Mouse (Mus musculus): ENCODE measurements around the gene B3galt1. TPM values are rescaled to one million over a fixed set of nuclear protein-coding genes. Genes with fewer than 3 reads are reported as not detected.

The B3galt1 gene
- polyA plus RNA-seq, 1 experiment from 2014 or later = 1.4 TPM

GRCm38 (mm10) chr2:67881713-67882281, 316.1 kb downstream of the B3galt1 start:
- Histone ChIP-seq H3K4me2 (ENCODE audit: low read depth, low read length) (no peak overlapping the region), H3K27ac (ENCODE audit: low read length) (no peak overlapping the region), H3K4me3 (ENCODE audit: low read length) (no peak overlapping the region), H3K4me1 (ENCODE audit: control insufficient read depth, insufficient read depth, low read length) (no peaks in the 10 kb centered on the region), H3K9me3 (ENCODE audit: control insufficient read depth, low read length) (no peaks in the 10 kb centered on the region), H3K27me3 (replicated peaks; ENCODE audit: control insufficient read depth, insufficient read depth, low read length) (no peaks in the 10 kb centered on the region), H3K9ac (ENCODE audit: low read depth, low read length) (no peak overlapping the region), H3K36me3 (ENCODE audit: control insufficient read depth, insufficient read depth, low read length) (no peaks in the 10 kb centered on the region)
- ATAC-seq = no peak
- WGBS = 72% methylated on average over 1 of the region's 1 CpGs

- 67% methylated on average over 2 of the region's 2 CpGs for WGBS
- H3K4me1 ChIP-seq (ENCODE audit: control insufficient read depth, insufficient read depth, low read length) = no peaks in the 10 kb centered on the region
These were observed 332.5 kb downstream of the B3galt1 start for GRCm38 (mm10) chr2:67897956-67898689.

GRCm38 (mm10) chr2:67901574-67901973, 335.9 kb downstream of the B3galt1 start:
- Histone ChIP-seq H3K9ac (ENCODE audit: low read depth, low read length) (no peak overlapping the region), H3K4me3 (ENCODE audit: low read length) (no peak overlapping the region), H3K9me3 (ENCODE audit: control insufficient read depth, low read length) (no peaks in the 10 kb centered on the region), H3K36me3 (ENCODE audit: control insufficient read depth, insufficient read depth, low read length) (no peaks in the 10 kb centered on the region), H3K27ac (ENCODE audit: low read length) (no peak overlapping the region), H3K4me2 (ENCODE audit: low read depth, low read length) (no peak overlapping the region), H3K4me1 (ENCODE audit: control insufficient read depth, insufficient read depth, low read length) (no peaks in the 10 kb centered on the region), H3K27me3 (replicated peaks; ENCODE audit: control insufficient read depth, insufficient read depth, low read length) (no peaks in the 10 kb centered on the region)
- 82% methylated on average over 6 of the region's 6 CpGs for WGBS
- no peak for ATAC-seq

More at GRCm38 (mm10) chr2:67897956-67898689, 332.5 kb downstream of the B3galt1 start:
- Histone ChIP-seq H3K4me2 (ENCODE audit: low read depth, low read length) (no peak overlapping the region), H3K36me3 (ENCODE audit: control insufficient read depth, insufficient read depth, low read length) (no peaks in the 10 kb centered on the region), H3K9ac (ENCODE audit: low read depth, low read length) (no peak overlapping the region), H3K4me3 (ENCODE audit: low read length) (no peak overlapping the region), H3K27ac (ENCODE audit: low read length) (no peak overlapping the region), H3K9me3 (ENCODE audit: control insufficient read depth, low read length) (no peaks in the 10 kb centered on the region), H3K27me3 (replicated peaks; ENCODE audit: control insufficient read depth, insufficient read depth, low read length) (no peaks in the 10 kb centered on the region)
- no peak for ATAC-seq

GRCm38 (mm10) chr2:67902651-67903292, 337.1 kb downstream of the B3galt1 start:
- Histone ChIP-seq H3K36me3 (ENCODE audit: control insufficient read depth, insufficient read depth, low read length) (no peaks in the 10 kb centered on the region), H3K27me3 (replicated peaks; ENCODE audit: control insufficient read depth, insufficient read depth, low read length) (no peaks in the 10 kb centered on the region), H3K4me2 (ENCODE audit: low read depth, low read length) (no peak overlapping the region), H3K27ac (ENCODE audit: low read length) (no peak overlapping the region), H3K4me3 (ENCODE audit: low read length) (no peak overlapping the region), H3K4me1 (ENCODE audit: control insufficient read depth, insufficient read depth, low read length) (no peaks in the 10 kb centered on the region), H3K9ac (ENCODE audit: low read depth, low read length) (no peak overlapping the region), H3K9me3 (ENCODE audit: control insufficient read depth, low read length) (no peaks in the 10 kb centered on the region)
- WGBS = 82% methylated on average over 8 of the region's 8 CpGs
- ATAC-seq = no peak

- Histone ChIP-seq H3K27me3 (replicated peaks; ENCODE audit: control insufficient read depth, insufficient read depth, low read length) (no peaks in the 10 kb centered on the region), H3K4me2 (ENCODE audit: low read depth, low read length) (no peak overlapping the region), H3K36me3 (ENCODE audit: control insufficient read depth, insufficient read depth, low read length) (no peaks in the 10 kb centered on the region), H3K27ac (ENCODE audit: low read length) (no peak overlapping the region), H3K9ac (ENCODE audit: low read depth, low read length) (no peak overlapping the region), H3K9me3 (ENCODE audit: control insufficient read depth, low read length) (no peaks in the 10 kb centered on the region), H3K4me1 (ENCODE audit: control insufficient read depth, insufficient read depth, low read length) (no peaks in the 10 kb centered on the region), H3K4me3 (ENCODE audit: low read length) (no peak overlapping the region)
- ATAC-seq = no peak
- 56% methylated on average over 1 of the region's 1 CpGs for WGBS
These were observed 338.1 kb downstream of the B3galt1 start for GRCm38 (mm10) chr2:67903769-67904168.

GRCm38 (mm10) chr2:67931994-67932393, 366.3 kb downstream of the B3galt1 start:
- Histone ChIP-seq H3K36me3 (ENCODE audit: control insufficient read depth, insufficient read depth, low read length) (no peaks in the 10 kb centered on the region), H3K4me1 (ENCODE audit: control insufficient read depth, insufficient read depth, low read length) (no peaks in the 10 kb centered on the region), H3K9me3 (ENCODE audit: control insufficient read depth, low read length) (no peaks in the 10 kb centered on the region), H3K4me3 (ENCODE audit: low read length) (no peak overlapping the region), H3K9ac (ENCODE audit: low read depth, low read length) (no peak overlapping the region), H3K27ac (ENCODE audit: low read length) (no peak overlapping the region), H3K4me2 (ENCODE audit: low read depth, low read length) (no peak overlapping the region), H3K27me3 (replicated peaks; ENCODE audit: control insufficient read depth, insufficient read depth, low read length) (no peaks in the 10 kb centered on the region)
- no peak for ATAC-seq
- 79% methylated on average over 3 of the region's 3 CpGs for WGBS

- ATAC-seq = peak; percentile 44; the same call in 1 of the 2 replicates
- no peaks in the 10 kb centered on the region for H3K36me3 ChIP-seq (ENCODE audit: control insufficient read depth, insufficient read depth, low read length)
- WGBS = 58% methylated on average over 3 of the region's 3 CpGs
- H3K9me3 ChIP-seq (ENCODE audit: control insufficient read depth, low read length) = no peaks in the 10 kb centered on the region
- H3K27me3 ChIP-seq (replicated peaks; ENCODE audit: control insufficient read depth, insufficient read depth, low read length) = no peaks in the 10 kb centered on the region
- H3K4me2 ChIP-seq (ENCODE audit: low read depth, low read length) = no peak overlapping the region
- no peak overlapping the region for H3K9ac ChIP-seq (ENCODE audit: low read depth, low read length)
- no peaks in the 10 kb centered on the region for H3K4me1 ChIP-seq (ENCODE audit: control insufficient read depth, insufficient read depth, low read length)
- H3K27ac ChIP-seq (ENCODE audit: low read length) = no peak overlapping the region
- no peak overlapping the region for H3K4me3 ChIP-seq (ENCODE audit: low read length)
These were observed 382.7 kb downstream of the B3galt1 start for GRCm38 (mm10) chr2:67948408-67948807.

- Histone ChIP-seq H3K4me2 (ENCODE audit: low read depth, low read length) (no peak overlapping the region), H3K36me3 (ENCODE audit: control insufficient read depth, insufficient read depth, low read length) (no peaks in the 10 kb centered on the region), H3K9me3 (ENCODE audit: control insufficient read depth, low read length) (no peaks in the 10 kb centered on the region), H3K4me3 (ENCODE audit: low read length) (no peak overlapping the region), H3K27ac (ENCODE audit: low read length) (no peak overlapping the region), H3K27me3 (replicated peaks; ENCODE audit: control insufficient read depth, insufficient read depth, low read length) (no peaks in the 10 kb centered on the region), H3K4me1 (ENCODE audit: control insufficient read depth, insufficient read depth, low read length) (no peaks in the 10 kb centered on the region), H3K9ac (ENCODE audit: low read depth, low read length) (no peak overlapping the region)
- no peak for ATAC-seq
- WGBS = 89% methylated on average over 4 of the region's 4 CpGs
These were observed 390.5 kb downstream of the B3galt1 start for GRCm38 (mm10) chr2:67956182-67956581.

GRCm38 (mm10) chr2:67957561-67957960, 391.9 kb downstream of the B3galt1 start:
- H3K4me1 ChIP-seq (ENCODE audit: control insufficient read depth, insufficient read depth, low read length) = no peaks in the 10 kb centered on the region
- no peaks in the 10 kb centered on the region for H3K9me3 ChIP-seq (ENCODE audit: control insufficient read depth, low read length)
- 66% methylated on average over 2 of the region's 2 CpGs for WGBS
- no peaks in the 10 kb centered on the region for H3K27me3 ChIP-seq (replicated peaks; ENCODE audit: control insufficient read depth, insufficient read depth, low read length)
- H3K27ac ChIP-seq (ENCODE audit: low read length) = no peak overlapping the region
- no peak overlapping the region for H3K4me3 ChIP-seq (ENCODE audit: low read length)
- H3K9ac ChIP-seq (ENCODE audit: low read depth, low read length) = no peak overlapping the region
- ATAC-seq = no peak
- H3K36me3 ChIP-seq (ENCODE audit: control insufficient read depth, insufficient read depth, low read length) = no peaks in the 10 kb centered on the region
- no peak overlapping the region for H3K4me2 ChIP-seq (ENCODE audit: low read depth, low read length)

Measured in intestine, embryonic 16.5 days (tissue).